Mouse (Mus musculus) ES-E14 (cell line): ENCODE results near the gene Klk1b24. TPM values are rescaled to one million over a fixed set of nuclear protein-coding genes. Genes with fewer than 3 reads are reported as not detected.
A peak's percentile ranks its signal among the peaks of the same experiment; 100 is the strongest.

Source experiments
- DNase-seq: peaks from one replicate; pipeline ENCODE4 v3.0.0-alpha.2; 2013; ENCODE audit warnings: low read depth, low spot score
- H3K27ac ChIP-seq: 2 replicates; pipeline ENCODE4 v1.5.1; 2012; ENCODE audit warnings: low read depth, mild to moderate bottlenecking, low read length, moderate library complexity, mixed read lengths; ENCODE audit not compliant: poor library complexity, insufficient read depth, severe bottlenecking
- H3K36me3 ChIP-seq: 2 replicates; pipeline ENCODE4 v1.6.1; 2012; ENCODE audit warnings: mild to moderate bottlenecking, low read length, moderate library complexity, mixed read lengths; ENCODE audit not compliant: control insufficient read depth, poor library complexity, insufficient read depth, severe bottlenecking
- H3K4me1 ChIP-seq, 2 experiments: fragments of 150-350 bp in 1 of 2; sonication (generic) in 1 of 2; 2 replicates each; pipeline ENCODE4 v1.6.1; 2012; ENCODE audit warnings: low read length in 2 of 2, mild to moderate bottlenecking in 1 of 2, mixed read lengths in 1 of 2; ENCODE audit not compliant: control insufficient read depth in 2 of 2, insufficient read depth in 2 of 2, poor library complexity in 1 of 2
- H3K4me3 ChIP-seq, 2 experiments: fragments of 150-350 bp in 1 of 2; sonication (generic) in 1 of 2; 2 replicates each; pipeline ENCODE4 v1.5.1; 2012; ENCODE audit warnings: low read length in 2 of 2, low read depth in 1 of 2, mild to moderate bottlenecking in 1 of 2, mixed read lengths in 1 of 2; ENCODE audit not compliant: insufficient read depth in 1 of 2, poor library complexity in 1 of 2, severe bottlenecking in 1 of 2
- H3K9ac ChIP-seq: 2 replicates; pipeline ENCODE4 v1.6.1; 2012; ENCODE audit warnings: low read depth, mild to moderate bottlenecking, low read length, mixed read lengths; ENCODE audit not compliant: poor library complexity, insufficient read depth, severe bottlenecking
- H3K9me3 ChIP-seq: fragments of 150-350 bp; sonication (generic); 2 replicates; pipeline ENCODE4 v1.6.1; 2012; ENCODE audit warnings: low read depth, mild to moderate bottlenecking, low read length; ENCODE audit not compliant: control insufficient read depth, insufficient read depth
- CHD2 ChIP-seq: IDR thresholded peaks from 2 replicates; pipeline ENCODE4 v1.6.1; 2014; ENCODE audit warnings: mild to moderate bottlenecking, low read depth, low read length, inconsistent platforms
- HCFC1 ChIP-seq: IDR thresholded peaks from 2 replicates; pipeline ENCODE4 v1.6.1; 2012; ENCODE audit warnings: low read length, inconsistent platforms, borderline replicate concordance; ENCODE audit not compliant: insufficient read depth
- MAFK ChIP-seq: IDR thresholded peaks from 2 replicates; pipeline ENCODE4 v1.6.1; 2014; ENCODE audit warnings: mild to moderate bottlenecking, low read depth, low read length, inconsistent platforms; ENCODE audit not compliant: insufficient read depth
- ZC3H11A ChIP-seq: IDR thresholded peaks from 2 replicates; pipeline ENCODE4 v1.6.1; 2012; ENCODE audit warnings: low read depth, mild to moderate bottlenecking, inconsistent platforms, low read length, borderline replicate concordance
- ZNF384 ChIP-seq: IDR thresholded peaks from 2 replicates; pipeline ENCODE4 v1.6.1; 2012; ENCODE audit warnings: low read depth, low read length, inconsistent platforms
- in situ Hi-C, 2 experiments: fragments of 600-800 bp; cut with MboI; formaldehyde crosslinking; loops; one replicate each; pipeline ENCODE4 v1.15.1; 2025; ENCODE audit warnings: low sequenced_read_pairs in 2 of 2, inconsistent platforms in 1 of 2; ENCODE audit not compliant: unreplicated experiment in 2 of 2
- total RNA-seq: library from RNA; depleted of rRNA; stranded (reverse); fragments of 300-350 nt; gene quantifications from 2 replicates; pipeline ENCODE4 v1.2.3, GENCODE M21; 2012; rRNA removed

Klk1b24 gene
- total RNA-seq, 1 experiment = not detected

DNA sequence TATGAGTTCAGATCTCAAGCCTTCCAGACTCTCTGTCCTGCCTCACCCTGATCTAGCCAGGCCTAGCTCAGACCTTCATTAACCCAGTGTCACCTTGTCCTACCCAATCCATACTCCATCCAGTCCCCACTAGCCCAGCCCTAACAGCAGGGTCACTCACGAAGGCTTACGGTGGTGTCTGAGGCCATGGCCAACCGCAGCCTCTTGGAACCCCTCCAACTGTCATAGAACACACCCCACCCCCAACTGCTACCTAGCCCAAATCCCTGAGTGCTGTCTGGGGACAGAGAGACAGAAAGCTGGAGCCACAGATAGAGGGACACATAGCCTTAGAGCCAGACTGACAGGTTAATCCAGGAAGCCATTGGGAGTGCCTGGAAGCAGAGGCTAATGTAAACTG, 47.9 kb downstream of the Klk1b24 start, which contains the start of gene Gm36864:
TSS of gene Gm36864 (plus strand) at position 269 of the 400 bp plus-strand sequence.
- H3K9me3 ChIP-seq = no peaks in the 10 kb centered on the region
- no peak for TF ChIP-seq CHD2
- TF ChIP-seq ZNF384 = no peak
- no peak for TF ChIP-seq ZC3H11A
- TF ChIP-seq HCFC1 = no peak
- H3K4me1 ChIP-seq = peaks cover 0 to 6% of the 10 kb centered on the region in 2 experiments; a peak in 1 of 4 replicates
- H3K27ac ChIP-seq = no peak within 1 kb of the TSS
- in situ Hi-C loops = no loop called here
- H3K9ac ChIP-seq = no peak within 1 kb of the TSS
- no peaks in the 10 kb centered on the region for H3K36me3 ChIP-seq
- no peak for DNase-seq
- no peak within 1 kb of the TSS for H3K4me3 ChIP-seq

DNA sequence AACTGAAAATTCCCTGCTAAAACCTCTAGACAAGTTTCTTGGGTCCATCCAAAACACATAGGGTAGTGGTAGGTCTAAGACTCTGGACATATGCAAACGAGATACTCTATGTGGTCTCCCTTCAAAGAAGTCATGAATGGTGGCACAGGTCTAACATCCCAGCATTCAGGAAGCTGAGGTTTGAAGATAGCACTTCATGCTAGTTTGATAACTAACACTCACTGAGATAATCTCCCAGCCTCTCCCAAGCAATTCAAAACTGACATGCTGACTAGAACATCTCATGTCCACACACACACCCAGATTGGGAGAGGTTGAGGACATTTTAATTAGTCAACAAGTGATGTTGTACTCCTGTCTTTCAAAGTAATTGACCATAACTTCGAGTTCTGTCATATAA, 51.9 kb downstream of the Klk1b24 start:
- H3K27ac ChIP-seq = no peak overlapping the region
- no peak overlapping the region for H3K4me3 ChIP-seq
- H3K9me3 ChIP-seq = no peaks in the 10 kb centered on the region
- H3K4me1 ChIP-seq = peaks cover 0 to 6% of the 10 kb centered on the region in 2 experiments; a peak in 1 of 4 replicates
- TF ChIP-seq ZC3H11A (no peak), CHD2 (no peak), ZNF384 (no peak), MAFK (no peak), HCFC1 (no peak)
- H3K9ac ChIP-seq = no peak overlapping the region
- in situ Hi-C loops = no loop called here
- DNase-seq = no peak
- H3K36me3 ChIP-seq = no peaks in the 10 kb centered on the region; the same call in 1 of the 2 replicates

DNA sequence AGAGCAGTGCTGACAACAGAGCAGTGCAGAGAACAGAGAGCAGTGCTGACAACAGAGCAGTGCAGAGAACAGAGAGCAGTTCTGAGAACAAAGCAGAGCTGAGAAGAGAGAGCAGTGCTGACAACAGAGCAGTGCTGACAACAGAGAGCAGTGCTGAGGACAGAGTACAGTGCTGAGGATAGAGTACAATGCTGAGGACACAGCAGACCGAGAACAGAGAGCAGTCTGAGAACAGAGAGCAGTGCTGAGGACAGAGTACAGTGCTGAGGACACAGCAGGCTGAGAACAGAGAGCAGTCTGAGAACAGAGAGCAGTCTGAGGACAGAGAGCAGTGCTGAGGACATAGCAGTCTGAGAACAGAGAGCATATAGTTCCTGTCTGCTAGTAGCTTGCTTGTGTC, 52.7 kb downstream of the Klk1b24 start:
- H3K27ac ChIP-seq = peak overlapping the region; percentile 53; the same call in 1 of the 2 replicates
- TF ChIP-seq MAFK (no peak), CHD2 (no peak), ZC3H11A (no peak), ZNF384 (no peak), HCFC1 (no peak)
- no peaks in the 10 kb centered on the region; the same call in 1 of the 2 replicates for H3K36me3 ChIP-seq
- peaks cover 0 to 9% of the 10 kb centered on the region in 2 experiments; a peak in 1 of 4 replicates for H3K4me1 ChIP-seq
- H3K9me3 ChIP-seq = no peaks in the 10 kb centered on the region
- in situ Hi-C loops = no loop called here
- no peak for DNase-seq
- H3K9ac ChIP-seq = no peak overlapping the region
- H3K4me3 ChIP-seq = no peak overlapping the region

DNA sequence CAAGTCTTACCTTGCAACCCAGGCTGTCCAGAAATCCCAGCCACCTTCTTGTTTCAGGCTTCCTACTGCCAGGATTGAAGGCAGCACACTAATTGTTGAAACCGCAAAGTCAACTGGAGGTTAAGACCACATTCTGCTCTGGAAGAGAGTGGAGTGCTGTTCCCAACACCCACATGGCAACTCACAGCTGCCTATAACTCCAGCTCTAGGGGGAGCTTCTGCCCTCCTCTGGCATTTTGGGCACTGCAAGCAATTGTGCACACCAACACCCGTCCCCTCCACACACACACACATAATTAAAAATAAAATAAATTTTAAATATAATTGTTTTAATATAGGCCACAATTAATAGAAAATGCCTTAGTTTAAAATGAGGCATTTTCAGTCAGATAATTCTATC, 53.1 kb downstream of the Klk1b24 start:
- DNase-seq = no peak
- H3K36me3 ChIP-seq = no peaks in the 10 kb centered on the region; the same call in 1 of the 2 replicates
- no peak overlapping the region for H3K4me3 ChIP-seq
- no peak overlapping the region for H3K9ac ChIP-seq
- no peaks in the 10 kb centered on the region for H3K9me3 ChIP-seq
- no peak overlapping the region for H3K27ac ChIP-seq
- peaks cover 0 to 5% of the 10 kb centered on the region in 2 experiments; a peak in 1 of 4 replicates for H3K4me1 ChIP-seq
- TF ChIP-seq ZNF384 (no peak), ZC3H11A (no peak), HCFC1 (no peak), CHD2 (no peak), MAFK (no peak)
- in situ Hi-C loops = no loop called here

Other genes starting within 250 kb of the Klk1b24 start
- not detected in 2 replicates for gene Klk1b8, start 237.6 kb upstream of the Klk1b24 start, total RNA-seq
- gene Klk1b1, start 221.5 kb upstream of the Klk1b24 start, total RNA-seq = not detected in 2 replicates
- not detected in 2 replicates for gene Klk1b9, start 212.2 kb upstream of the Klk1b24 start, total RNA-seq
- not detected in 2 replicates for gene Klk1b11, start 192.4 kb upstream of the Klk1b24 start, total RNA-seq
- gene Klk1b26, start 176.1 kb upstream of the Klk1b24 start, total RNA-seq = not detected in 2 replicates
- gene Klk1b27, start 135.9 kb upstream of the Klk1b24 start, total RNA-seq = not detected in 2 replicates
- gene Klk1b21, start 85.9 kb upstream of the Klk1b24 start, total RNA-seq = not detected in 2 replicates
- not detected in 2 replicates for gene Klk1b22, start 75.6 kb upstream of the Klk1b24 start, total RNA-seq
- not detected in 2 replicates for gene Klk1b16, start 51.5 kb upstream of the Klk1b24 start, total RNA-seq
- 0.40 TPM in 1 of 2 replicates, not detected in the other for gene Klk1b3, start 10.0 kb downstream of the Klk1b24 start, total RNA-seq
- not detected in 2 replicates for gene Klk1b4, start 19.2 kb downstream of the Klk1b24 start, total RNA-seq
- not detected in 2 replicates for gene Klk1b5, start 27.7 kb downstream of the Klk1b24 start, total RNA-seq
- gene Klk1, start 37.1 kb downstream of the Klk1b24 start, total RNA-seq = 4.0 and 5.8 TPM in 2 replicates
- gene Gm36864, start 47.9 kb downstream of the Klk1b24 start, total RNA-seq = not detected in 2 replicates
- gene 1700028J19Rik, start 58.5 kb downstream of the Klk1b24 start, total RNA-seq = 0.42 and 0.58 TPM in 2 replicates
- gene 2410002F23Rik, start 58.5 kb downstream of the Klk1b24 start, total RNA-seq = 127 and 194 TPM in 2 replicates
- 0.18 and 0.58 TPM in 2 replicates for gene Acp4, start 69.1 kb downstream of the Klk1b24 start, total RNA-seq
- gene Gm15517, start 73.2 kb downstream of the Klk1b24 start, total RNA-seq = 1.4 TPM in 1 of 2 replicates, not detected in the other
- 2.2 TPM in 2 replicates for gene Clec11a, start 118.7 kb downstream of the Klk1b24 start, total RNA-seq
- gene Shank1, start 122.0 kb downstream of the Klk1b24 start, total RNA-seq = 1.0 and 1.5 TPM in 2 replicates
- gene Syt3, start 195.9 kb downstream of the Klk1b24 start, total RNA-seq = 5.8 and 8.0 TPM in 2 replicates
- 1.4 and 4.8 TPM in 2 replicates for gene 1700008O03Rik, start 197.6 kb downstream of the Klk1b24 start, total RNA-seq
- 0.18 TPM in 1 of 2 replicates, not detected in the other for gene Lrrc4b, start 240.8 kb downstream of the Klk1b24 start, total RNA-seq